Mouse (Mus musculus) heart, embryonic 12.5 days (tissue): ENCODE measurements at regions not wholly inside any gene's neighbourhood (a gene's known extent, or its start where the extent isn't known, plus 50 kb on each side); places are given as distances from the start of the nearest gene placed in this dataset.
"Not testable (repeated sequence)": the region's sequence is repeated elsewhere in the genome, so short reads cannot be mapped to it uniquely, and the experiment has no call there.

Source experiments
- ATAC-seq: fragments of 200-750 bp; cut with Nextera tagmentation; 2 replicates; pipeline ENCODE4 v1.8.0; 2017; ENCODE audit warnings: moderate TSS enrichment, moderate library complexity; ENCODE audit not compliant: insufficient number of reproducible peaks, low FRiP score
- H3K27ac ChIP-seq: fragments of 300-500 bp; sonication (generic); 2 replicates; pipeline ENCODE4 v1.5.1; 2016; ENCODE audit warnings: mild to moderate bottlenecking, moderate library complexity; ENCODE audit not compliant: poor library complexity, severe bottlenecking
- H3K27me3 ChIP-seq: fragments of 300-500 bp; sonication (generic); replicated peaks from 2 replicates; pipeline ENCODE4 v1.6.1; 2016; ENCODE audit warnings: mild to moderate bottlenecking, moderate library complexity
- H3K36me3 ChIP-seq: fragments of 300-500 bp; sonication (generic); 2 replicates; pipeline ENCODE4 v1.6.1; 2016; ENCODE audit warnings: mild to moderate bottlenecking, moderate library complexity
- H3K4me1 ChIP-seq: fragments of 300-500 bp; sonication (generic); replicated peaks from 2 replicates; pipeline ENCODE4 v1.6.1; 2016; ENCODE audit warnings: mild to moderate bottlenecking
- H3K4me2 ChIP-seq: fragments of 300-500 bp; sonication (generic); 2 replicates; pipeline ENCODE4 v1.6.1; 2016; ENCODE audit warnings: mild to moderate bottlenecking, moderate library complexity
- H3K4me3 ChIP-seq: fragments of 300-500 bp; sonication (generic); 2 replicates; pipeline ENCODE4 v1.5.1; 2016; ENCODE audit warnings: mild to moderate bottlenecking
- H3K9ac ChIP-seq: fragments of 300-500 bp; sonication (generic); 2 replicates; pipeline ENCODE4 v1.6.1; 2016; ENCODE audit warnings: mild to moderate bottlenecking, moderate library complexity
- H3K9me3 ChIP-seq: fragments of 300-500 bp; sonication (generic); replicated peaks from 2 replicates; pipeline ENCODE4 v1.6.1; 2016; ENCODE audit warnings: mild to moderate bottlenecking, moderate library complexity
- WGBS: fragments of 180-500 bp; shearing (Covaris S2); methylation state at CpG from one replicate; pipeline ENCODE4 v1.1.7; 2016; 5-methylcytosine and 5-hydroxymethylcytosine counted together

GRCm38 (mm10) chr6:41177152-41177551, 124.9 kb upstream of the Try4 start:
- no peak for ATAC-seq
- 79% methylated on average over 3 of the region's 3 CpGs for WGBS
- H3K4me3 ChIP-seq: no peak overlapping the region
- no peaks in the 10 kb centered on the region for H3K27me3 ChIP-seq
- H3K27ac ChIP-seq: no peak overlapping the region
- no peaks in the 10 kb centered on the region for H3K36me3 ChIP-seq
- H3K4me2 ChIP-seq: no peak overlapping the region
- no peaks in the 10 kb centered on the region for H3K9me3 ChIP-seq
- H3K9ac ChIP-seq: no peak overlapping the region
- H3K4me1 ChIP-seq: no peaks in the 10 kb centered on the region

- WGBS: 80% methylated on average over 1 of the region's 1 CpGs
- no peaks in the 10 kb centered on the region for H3K9me3 ChIP-seq
Observed at GRCm38 (mm10) chr6:41176034-41176433, 126.0 kb upstream of the Try4 start.

GRCm38 (mm10) chr6:41163491-41163890, 128.2 kb upstream of the 2210010C04Rik start:
- H3K9me3 ChIP-seq: no peaks in the 10 kb centered on the region
- H3K4me2 ChIP-seq: no peak overlapping the region
- no peak for ATAC-seq
- H3K27ac ChIP-seq: no peak overlapping the region
- H3K27me3 ChIP-seq: no peaks in the 10 kb centered on the region
- H3K4me3 ChIP-seq: no peak overlapping the region
- H3K36me3 ChIP-seq: no peaks in the 10 kb centered on the region
- WGBS: 61% methylated on average over 1 of the region's 1 CpGs
- no peaks in the 10 kb centered on the region for H3K4me1 ChIP-seq
- H3K9ac ChIP-seq: no peak overlapping the region

More at GRCm38 (mm10) chr6:41176034-41176433, 126.0 kb upstream of the Try4 start:
- ATAC-seq: no peak
- Histone ChIP-seq H3K4me1 (no peaks in the 10 kb centered on the region), H3K27ac (no peak overlapping the region), H3K4me3 (no peak overlapping the region), H3K27me3 (no peaks in the 10 kb centered on the region), H3K9ac (no peak overlapping the region), H3K4me2 (no peak overlapping the region), H3K36me3 (no peaks in the 10 kb centered on the region)

- no peaks in the 10 kb centered on the region for H3K36me3 ChIP-seq
- no peak overlapping the region for H3K4me2 ChIP-seq
- H3K4me3 ChIP-seq: no peak overlapping the region
- ATAC-seq: no peak
- H3K9me3 ChIP-seq: no peaks in the 10 kb centered on the region
- WGBS: 62% methylated on average over 1 of the region's 1 CpGs
- H3K27me3 ChIP-seq: no peaks in the 10 kb centered on the region
- H3K9ac ChIP-seq: no peak overlapping the region
- no peaks in the 10 kb centered on the region for H3K4me1 ChIP-seq
- no peak overlapping the region for H3K27ac ChIP-seq
Observed at GRCm38 (mm10) chr6:41161693-41162092, 126.4 kb upstream of the 2210010C04Rik start.

- Histone ChIP-seq H3K9me3 (no peaks in the 10 kb centered on the region), H3K9ac (no peak overlapping the region), H3K27ac (no peak overlapping the region), H3K4me1 (no peaks in the 10 kb centered on the region), H3K4me3 (no peak overlapping the region), H3K4me2 (no peak overlapping the region), H3K27me3 (no peaks in the 10 kb centered on the region), H3K36me3 (no peaks in the 10 kb centered on the region)
- WGBS: 81% methylated on average over 7 of the region's 7 CpGs
- ATAC-seq: no peak
Observed at GRCm38 (mm10) chr6:41152101-41152500, 116.8 kb upstream of the 2210010C04Rik start.

- no peaks in the 10 kb centered on the region for H3K36me3 ChIP-seq
- H3K9ac ChIP-seq: no peak overlapping the region
- no peak overlapping the region for H3K4me2 ChIP-seq
- ATAC-seq: no peak
- H3K9me3 ChIP-seq: no peaks in the 10 kb centered on the region
- no peak overlapping the region for H3K27ac ChIP-seq
- H3K27me3 ChIP-seq: no peaks in the 10 kb centered on the region
- no peak overlapping the region for H3K4me3 ChIP-seq
- H3K4me1 ChIP-seq: no peaks in the 10 kb centered on the region
- 81% methylated on average over 3 of the region's 3 CpGs for WGBS
Observed at GRCm38 (mm10) chr6:41151542-41151941, 116.2 kb upstream of the 2210010C04Rik start.

GRCm38 (mm10) chr6:41140916-41141315, 105.6 kb upstream of the 2210010C04Rik start:
- Histone ChIP-seq H3K27me3 (no peaks in the 10 kb centered on the region), H3K36me3 (no peaks in the 10 kb centered on the region), H3K9me3 (no peaks in the 10 kb centered on the region), H3K4me3 (no peak overlapping the region), H3K4me2 (no peak overlapping the region), H3K27ac (no peak overlapping the region), H3K9ac (no peak overlapping the region), H3K4me1 (no peaks in the 10 kb centered on the region)
- no peak for ATAC-seq
- WGBS: 81% methylated on average over 1 of the region's 1 CpGs

GRCm38 (mm10) chr6:41137401-41137777, 102.1 kb upstream of the 2210010C04Rik start:
- not testable (repeated sequence) for H3K4me2 ChIP-seq, H3K9me3 ChIP-seq, H3K4me3 ChIP-seq, H3K36me3 ChIP-seq, H3K9ac ChIP-seq, H3K4me1 ChIP-seq, H3K27ac ChIP-seq, ATAC-seq, H3K27me3 ChIP-seq
- 44% methylated on average over 2 of the region's 2 CpGs for WGBS

- Histone ChIP-seq H3K36me3 (no peaks in the 10 kb centered on the region), H3K27ac (no peak overlapping the region), H3K4me3 (no peak overlapping the region), H3K27me3 (no peaks in the 10 kb centered on the region), H3K9ac (no peak overlapping the region), H3K4me1 (no peaks in the 10 kb centered on the region), H3K9me3 (no peaks in the 10 kb centered on the region), H3K4me2 (no peak overlapping the region)
- 28% methylated on average over 6 of the region's 6 CpGs for WGBS
- no peak for ATAC-seq
Observed at GRCm38 (mm10) chr6:41136717-41137400, 101.5 kb upstream of the 2210010C04Rik start.

- no peak overlapping the region for H3K27ac ChIP-seq
- 40% methylated on average over 4 of the region's 4 CpGs for WGBS
- H3K4me1 ChIP-seq: no peaks in the 10 kb centered on the region
- H3K4me3 ChIP-seq: no peak overlapping the region
- H3K36me3 ChIP-seq: no peaks in the 10 kb centered on the region
- no peak overlapping the region for H3K9ac ChIP-seq
- no peaks in the 10 kb centered on the region for H3K9me3 ChIP-seq
- H3K4me2 ChIP-seq: no peak overlapping the region
- H3K27me3 ChIP-seq: no peaks in the 10 kb centered on the region
- no peak for ATAC-seq
Observed at GRCm38 (mm10) chr6:41135160-41135559, 99.9 kb upstream of the 2210010C04Rik start.

GRCm38 (mm10) chr6:41129906-41130305, 94.6 kb upstream of the 2210010C04Rik start:
- Histone ChIP-seq H3K4me1 (no peaks in the 10 kb centered on the region), H3K4me3 (no peak overlapping the region), H3K27ac (no peak overlapping the region), H3K36me3 (no peaks in the 10 kb centered on the region), H3K4me2 (no peak overlapping the region), H3K9me3 (no peaks in the 10 kb centered on the region), H3K9ac (no peak overlapping the region), H3K27me3 (no peaks in the 10 kb centered on the region)
- no peak for ATAC-seq
- 81% methylated on average over 4 of the region's 4 CpGs for WGBS

- no peaks in the 10 kb centered on the region for H3K9me3 ChIP-seq
- no peak for ATAC-seq
- no peak overlapping the region for H3K9ac ChIP-seq
- no peak overlapping the region for H3K27ac ChIP-seq
- no peaks in the 10 kb centered on the region for H3K4me1 ChIP-seq
- H3K27me3 ChIP-seq: no peaks in the 10 kb centered on the region
- 75% methylated on average over 7 of the region's 7 CpGs for WGBS
- H3K4me3 ChIP-seq: no peak overlapping the region
- H3K36me3 ChIP-seq: no peaks in the 10 kb centered on the region
- H3K4me2 ChIP-seq: no peak overlapping the region
Observed at GRCm38 (mm10) chr6:41127816-41128215, 92.5 kb upstream of the 2210010C04Rik start.
